Mouse (Mus musculus) stomach, postnatal 0 days (tissue): ENCODE measurements around the gene Rdh9.

ENCODE experiments used
- CTCF ChIP-seq: IDR thresholded peaks from 2 replicates; pipeline ENCODE4 v1.5.1; 2016; ENCODE audit warnings: antibody characterized with exemption, low read depth, mild to moderate bottlenecking, moderate library complexity
- EP300 ChIP-seq: optimal IDR thresholded peaks from 2 replicates; pipeline ENCODE3; 2016; ENCODE audit warnings: antibody characterized with exemption

GRCm38 (mm10) chr10:127754566-127755166, 21.5 kb upstream of the Rdh9 start:
- TF ChIP-seq CTCF (no peak), EP300 (no peak)
